Mouse (Mus musculus): ENCODE results near the gene Trcg1. TPM values are rescaled to one million over a fixed set of nuclear protein-coding genes. Genes with fewer than 3 reads are reported as not detected.

Gene Trcg1
- polyA plus RNA-seq, 1 experiment from 2014 or later = not detected

DNA sequence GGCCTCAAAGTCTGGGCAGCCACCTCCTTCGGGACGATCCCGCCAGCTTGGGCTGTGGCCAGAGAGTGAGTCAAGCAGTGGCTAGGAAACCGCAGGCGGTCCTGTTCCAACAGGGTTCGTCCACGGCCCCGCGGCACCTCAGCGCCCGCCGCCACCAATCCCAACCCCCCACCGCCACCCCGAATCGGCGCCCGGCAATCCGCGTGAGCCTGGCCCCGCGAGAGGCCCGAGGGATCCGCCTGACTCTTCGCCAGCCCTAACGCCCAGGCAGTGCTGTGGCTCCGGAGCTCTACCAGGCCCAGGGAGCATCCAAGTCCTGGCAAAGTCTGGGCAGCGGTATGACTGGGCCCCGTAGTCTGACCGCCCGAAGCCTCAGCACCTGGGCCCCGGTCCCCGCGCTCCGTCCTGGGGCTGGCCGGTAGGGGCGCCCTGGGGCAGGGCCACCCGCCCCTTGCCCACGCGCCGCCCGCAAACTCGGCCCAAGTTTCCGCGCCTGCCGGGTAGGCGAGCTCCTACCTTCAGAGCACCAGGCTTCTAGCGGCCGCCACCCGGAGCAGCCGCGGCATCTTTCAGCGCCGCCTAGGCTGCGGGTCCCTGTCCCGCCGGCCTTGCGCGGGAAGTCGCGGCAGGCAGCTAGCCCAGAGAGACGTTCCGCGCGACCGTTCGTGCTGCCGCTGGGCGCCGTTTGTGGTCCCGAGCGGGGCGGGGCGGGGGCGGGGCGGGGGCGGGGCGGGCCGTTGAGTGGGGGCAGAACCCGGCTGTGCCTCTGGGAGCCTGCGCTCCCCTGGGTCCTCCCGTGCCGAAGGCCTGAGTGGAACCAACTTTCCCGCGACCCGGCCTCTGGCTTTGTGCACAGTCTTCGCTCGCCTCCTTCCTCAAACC is 25.8 kb downstream of the Trcg1 start, which contains the start of gene 1700017B05Rik:
1700017B05Rik (minus strand) TSS at position 700 of the 882 bp plus-strand sequence.
- H3K4me3 ChIP-seq (ENCODE audit: low read depth, low read length) = peak within 1 kb of the TSS; percentile 85
- H3K4me2 ChIP-seq (ENCODE audit: low read depth, severe bottlenecking) = peak within 1 kb of the TSS; percentile 97
- H3K27ac ChIP-seq (replicated peaks; ENCODE audit: low read depth, low read length) = 0 out of 2 replicates have a peak within 1 kb of the TSS, but pooled peaks have one; percentile 18
- peak; percentile 61; the same call in 1 of the 2 replicates for ATAC-seq (ENCODE audit: insufficient number of reproducible peaks, low FRiP score, low TSS enrichment, low read depth)
- H3K27me3 ChIP-seq (ENCODE audit: control insufficient read depth, insufficient read depth, low read length) = no peaks in the 10 kb centered on the region
- peak; percentile 85 for DNase-seq (ENCODE audit: low spot score)
- no peaks in the 10 kb centered on the region for H3K9me3 ChIP-seq (ENCODE audit: control insufficient read depth, low read length)
- peaks cover 18% of the 10 kb centered on the region for H3K4me1 ChIP-seq (ENCODE audit: control insufficient read depth, insufficient read depth, low read length)
- under 1% methylated on average over 69 of the region's 87 CpGs for WGBS
- H3K9ac ChIP-seq (ENCODE audit: low read length) = peak within 1 kb of the TSS; percentile 84
- peaks cover 3% of the 10 kb centered on the region for H3K36me3 ChIP-seq (ENCODE audit: control insufficient read depth, insufficient read depth, low read length)

DNA sequence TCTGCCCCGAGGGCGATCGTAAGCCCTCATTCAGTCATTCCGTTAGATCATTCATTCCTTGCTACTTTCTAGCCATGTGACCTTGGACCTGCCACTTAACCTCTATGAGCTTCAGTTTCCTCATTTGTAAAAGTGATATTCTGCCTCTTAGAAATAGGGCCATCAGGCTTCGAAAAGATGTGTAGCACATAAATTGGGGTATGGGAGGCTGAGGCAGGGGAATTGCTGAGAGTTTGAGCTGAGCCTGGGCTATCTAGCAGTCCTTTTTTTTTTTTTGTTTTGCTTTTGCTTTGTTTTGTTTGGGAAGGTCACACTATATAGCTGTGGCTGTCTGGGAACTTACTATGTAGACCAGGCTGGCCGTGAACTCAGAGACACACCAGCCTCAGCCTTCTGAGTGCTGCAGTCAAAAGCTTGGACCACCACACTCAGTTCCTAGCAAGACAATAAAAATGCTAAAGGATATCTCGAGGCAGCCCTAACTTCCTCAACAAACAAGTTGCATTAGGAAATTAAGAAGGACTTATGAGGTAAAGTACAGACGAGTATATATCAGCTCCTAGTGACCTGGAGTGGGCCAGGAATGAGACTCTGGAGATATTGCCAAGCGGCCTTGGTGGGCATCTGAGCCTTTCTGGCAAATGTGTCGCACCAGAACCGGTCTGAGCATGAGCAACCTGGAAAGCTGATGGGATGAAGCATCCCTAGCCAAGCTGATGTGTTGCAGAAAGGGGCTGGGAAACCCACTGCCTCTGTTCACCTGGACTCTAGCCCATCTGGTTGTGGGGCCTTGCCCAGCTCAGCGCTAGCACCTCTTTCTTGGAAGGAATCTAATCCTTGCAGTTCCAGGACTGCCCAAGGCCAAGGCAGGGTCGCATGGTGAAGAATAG is 26.7 kb downstream of the Trcg1 start:
- Histone ChIP-seq H3K4me2 (ENCODE audit: low read depth, severe bottlenecking) (peak overlapping the region; percentile 97), H3K9ac (ENCODE audit: low read length) (peak overlapping the region; percentile 84), H3K27ac (replicated peaks; ENCODE audit: low read depth, low read length) (no peak overlapping the region), H3K4me3 (ENCODE audit: low read depth, low read length) (peak overlapping the region; percentile 85), H3K36me3 (ENCODE audit: control insufficient read depth, insufficient read depth, low read length) (peaks cover under 1% of the 10 kb centered on the region), H3K9me3 (ENCODE audit: control insufficient read depth, low read length) (no peaks in the 10 kb centered on the region), H3K4me1 (ENCODE audit: control insufficient read depth, insufficient read depth, low read length) (peaks cover 20% of the 10 kb centered on the region), H3K27me3 (ENCODE audit: control insufficient read depth, insufficient read depth, low read length) (no peaks in the 10 kb centered on the region)
- ATAC-seq (ENCODE audit: insufficient number of reproducible peaks, low FRiP score, low TSS enrichment, low read depth) (no peak), DNase-seq (ENCODE audit: low spot score) (no peak)
- 50% methylated on average over 13 of the region's 13 CpGs for WGBS

DNA sequence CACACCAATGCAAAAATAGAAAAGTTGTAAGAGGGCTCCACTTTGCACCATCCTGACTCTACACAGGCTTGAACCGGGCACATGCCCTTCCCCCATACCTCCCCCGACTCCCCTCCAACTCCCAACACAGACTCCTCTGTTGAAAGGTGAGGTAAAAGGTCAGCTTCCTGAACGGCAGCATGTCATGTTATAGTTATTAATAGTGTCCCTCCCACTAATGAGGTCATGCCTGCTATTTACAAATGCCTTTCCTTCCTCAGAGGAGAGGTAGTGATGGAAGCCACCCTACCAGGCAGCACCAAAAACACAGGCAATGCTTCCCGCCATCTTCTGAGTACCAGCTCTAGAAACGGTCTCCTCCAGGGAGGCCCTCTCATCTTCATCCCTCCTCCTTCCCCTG is 28.8 kb downstream of the Trcg1 start:
- Histone ChIP-seq H3K4me1 (ENCODE audit: control insufficient read depth, insufficient read depth, low read length) (peaks cover 23% of the 10 kb centered on the region), H3K27me3 (ENCODE audit: control insufficient read depth, insufficient read depth, low read length) (no peaks in the 10 kb centered on the region)

DNA sequence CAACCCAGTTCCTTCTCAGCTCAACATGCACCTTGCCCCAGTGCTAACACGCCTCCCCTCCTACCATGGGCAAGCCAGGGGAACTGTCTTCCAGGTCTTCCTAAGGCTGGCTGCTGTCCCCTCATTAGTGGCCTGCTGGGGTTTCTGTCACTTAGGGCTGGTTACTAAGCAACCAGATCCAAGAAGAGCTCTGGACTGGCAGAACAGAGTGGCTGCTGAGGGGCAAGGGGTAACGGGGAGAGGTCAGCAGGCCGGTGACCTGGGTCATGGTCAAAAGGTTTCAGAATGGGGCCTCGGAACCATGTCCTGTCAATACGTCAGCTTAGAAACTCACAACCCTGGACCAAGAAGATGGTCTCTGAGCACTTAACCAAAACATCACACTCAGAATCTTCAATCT is 31.1 kb downstream of the Trcg1 start:
- Histone ChIP-seq H3K27me3 (ENCODE audit: control insufficient read depth, insufficient read depth, low read length) (no peaks in the 10 kb centered on the region), H3K27ac (replicated peaks; ENCODE audit: low read depth, low read length) (no peak overlapping the region), H3K4me3 (ENCODE audit: low read depth, low read length) (no peak overlapping the region), H3K4me2 (ENCODE audit: low read depth, severe bottlenecking) (no peak overlapping the region), H3K9ac (ENCODE audit: low read length) (no peak overlapping the region), H3K9me3 (ENCODE audit: control insufficient read depth, low read length) (no peaks in the 10 kb centered on the region), H3K4me1 (ENCODE audit: control insufficient read depth, insufficient read depth, low read length) (peaks cover 32% of the 10 kb centered on the region), H3K36me3 (ENCODE audit: control insufficient read depth, insufficient read depth, low read length) (no peaks in the 10 kb centered on the region)
- DNase-seq (ENCODE audit: low spot score) (no peak), ATAC-seq (ENCODE audit: insufficient number of reproducible peaks, low FRiP score, low TSS enrichment, low read depth) (no peak)
- 19% methylated on average over 5 of the region's 5 CpGs for WGBS

More for the DNA sequence above, 28.8 kb downstream of the Trcg1 start:
- ATAC-seq (ENCODE audit: insufficient number of reproducible peaks, low FRiP score, low TSS enrichment, low read depth) (no peak), DNase-seq (ENCODE audit: low spot score) (no peak)
- Histone ChIP-seq H3K4me2 (ENCODE audit: low read depth, severe bottlenecking) (no peak overlapping the region), H3K27ac (replicated peaks; ENCODE audit: low read depth, low read length) (no peak overlapping the region), H3K9me3 (ENCODE audit: control insufficient read depth, low read length) (no peaks in the 10 kb centered on the region), H3K4me3 (ENCODE audit: low read depth, low read length) (no peak overlapping the region), H3K36me3 (ENCODE audit: control insufficient read depth, insufficient read depth, low read length) (no peaks in the 10 kb centered on the region), H3K9ac (ENCODE audit: low read length) (no peak overlapping the region)
- 20% methylated on average over 5 of the region's 5 CpGs for WGBS

DNA sequence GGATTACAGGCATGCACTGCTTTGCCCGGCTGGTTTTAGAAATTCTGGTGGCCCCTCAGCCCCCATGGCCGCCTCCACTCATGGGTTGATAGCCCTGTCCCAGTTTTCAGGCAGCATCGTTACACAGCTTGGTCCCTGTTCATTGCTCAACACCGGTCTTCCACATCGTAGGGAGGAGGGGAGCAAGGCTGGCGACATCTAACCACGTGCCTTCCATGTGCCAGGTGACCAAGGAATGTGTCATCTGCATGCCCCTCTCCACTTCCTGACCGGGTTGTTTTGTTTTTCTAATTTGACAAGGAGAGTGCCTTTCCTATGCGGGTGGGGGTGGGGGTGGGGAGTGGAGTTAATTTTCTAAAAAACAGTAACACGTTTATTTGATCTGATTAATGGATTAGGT is 31.7 kb downstream of the Trcg1 start:
- Histone ChIP-seq H3K36me3 (ENCODE audit: control insufficient read depth, insufficient read depth, low read length) (no peaks in the 10 kb centered on the region), H3K4me3 (ENCODE audit: low read depth, low read length) (no peak overlapping the region), H3K9me3 (ENCODE audit: control insufficient read depth, low read length) (no peaks in the 10 kb centered on the region), H3K4me2 (ENCODE audit: low read depth, severe bottlenecking) (no peak overlapping the region), H3K4me1 (ENCODE audit: control insufficient read depth, insufficient read depth, low read length) (peaks cover 32% of the 10 kb centered on the region), H3K9ac (ENCODE audit: low read length) (no peak overlapping the region), H3K27ac (replicated peaks; ENCODE audit: low read depth, low read length) (no peak overlapping the region), H3K27me3 (ENCODE audit: control insufficient read depth, insufficient read depth, low read length) (no peaks in the 10 kb centered on the region)
- ATAC-seq (ENCODE audit: insufficient number of reproducible peaks, low FRiP score, low TSS enrichment, low read depth) = no peak
- 11% methylated on average over 10 of the region's 10 CpGs for WGBS
- no peak for DNase-seq (ENCODE audit: low spot score)

DNA sequence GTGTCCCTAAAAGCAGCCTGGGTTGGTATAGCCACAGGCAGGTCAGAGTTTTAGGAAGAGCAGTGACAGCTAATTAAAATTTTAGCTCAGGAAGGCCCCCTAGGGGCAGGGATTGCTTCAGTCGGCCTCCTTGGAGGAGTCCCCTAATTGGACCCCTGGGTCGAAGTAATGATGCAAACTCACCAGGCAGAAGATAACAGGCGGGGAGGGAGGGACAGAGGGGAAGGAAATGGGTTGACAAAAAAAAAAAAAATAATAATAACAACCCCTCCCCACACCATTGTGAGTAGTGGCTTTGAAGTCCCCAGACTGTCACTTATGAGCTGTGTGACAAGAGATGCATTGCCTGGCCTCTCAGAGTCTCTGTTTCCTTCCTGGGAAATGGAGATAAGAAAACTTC is 32.2 kb downstream of the Trcg1 start:
- DNase-seq (ENCODE audit: low spot score) (no peak), ATAC-seq (ENCODE audit: insufficient number of reproducible peaks, low FRiP score, low TSS enrichment, low read depth) (no peak)
- Histone ChIP-seq H3K9me3 (ENCODE audit: control insufficient read depth, low read length) (no peaks in the 10 kb centered on the region), H3K9ac (ENCODE audit: low read length) (no peak overlapping the region), H3K4me1 (ENCODE audit: control insufficient read depth, insufficient read depth, low read length) (peaks cover 32% of the 10 kb centered on the region), H3K27me3 (ENCODE audit: control insufficient read depth, insufficient read depth, low read length) (no peaks in the 10 kb centered on the region), H3K36me3 (ENCODE audit: control insufficient read depth, insufficient read depth, low read length) (no peaks in the 10 kb centered on the region), H3K4me2 (ENCODE audit: low read depth, severe bottlenecking) (no peak overlapping the region), H3K4me3 (ENCODE audit: low read depth, low read length) (no peak overlapping the region), H3K27ac (replicated peaks; ENCODE audit: low read depth, low read length) (no peak overlapping the region)
- 3% methylated on average over 3 of the region's 3 CpGs for WGBS

DNA sequence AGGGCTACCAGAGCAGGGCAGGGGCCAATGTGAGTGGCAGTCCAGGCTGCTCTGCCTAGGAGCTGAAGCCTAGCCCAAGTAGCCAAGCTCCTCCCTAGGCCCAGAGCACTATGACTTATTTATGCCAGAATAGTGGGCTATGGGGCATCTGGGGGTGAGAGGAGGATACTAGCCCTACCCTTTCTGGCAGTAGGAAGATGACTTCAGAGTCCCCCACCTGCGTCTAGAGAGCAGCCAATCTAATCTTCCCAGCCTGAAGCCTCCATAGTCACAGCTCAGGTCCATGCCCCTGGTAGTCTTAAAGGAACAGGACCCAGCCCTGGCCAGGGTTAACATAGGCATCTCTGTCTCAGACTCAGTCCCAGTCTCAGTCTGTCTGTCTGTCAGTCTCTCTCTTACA is 33.0 kb downstream of the Trcg1 start:
- Histone ChIP-seq H3K9me3 (ENCODE audit: control insufficient read depth, low read length) (no peaks in the 10 kb centered on the region), H3K4me2 (ENCODE audit: low read depth, severe bottlenecking) (no peak overlapping the region), H3K9ac (ENCODE audit: low read length) (no peak overlapping the region), H3K27ac (replicated peaks; ENCODE audit: low read depth, low read length) (no peak overlapping the region), H3K4me1 (ENCODE audit: control insufficient read depth, insufficient read depth, low read length) (peaks cover 32% of the 10 kb centered on the region), H3K4me3 (ENCODE audit: low read depth, low read length) (no peak overlapping the region), H3K27me3 (ENCODE audit: control insufficient read depth, insufficient read depth, low read length) (no peaks in the 10 kb centered on the region), H3K36me3 (ENCODE audit: control insufficient read depth, insufficient read depth, low read length) (no peaks in the 10 kb centered on the region)
- DNase-seq (ENCODE audit: low spot score) (no peak), ATAC-seq (ENCODE audit: insufficient number of reproducible peaks, low FRiP score, low TSS enrichment, low read depth) (no peak)
- 24% methylated on average over 1 of the region's 1 CpGs for WGBS

DNA sequence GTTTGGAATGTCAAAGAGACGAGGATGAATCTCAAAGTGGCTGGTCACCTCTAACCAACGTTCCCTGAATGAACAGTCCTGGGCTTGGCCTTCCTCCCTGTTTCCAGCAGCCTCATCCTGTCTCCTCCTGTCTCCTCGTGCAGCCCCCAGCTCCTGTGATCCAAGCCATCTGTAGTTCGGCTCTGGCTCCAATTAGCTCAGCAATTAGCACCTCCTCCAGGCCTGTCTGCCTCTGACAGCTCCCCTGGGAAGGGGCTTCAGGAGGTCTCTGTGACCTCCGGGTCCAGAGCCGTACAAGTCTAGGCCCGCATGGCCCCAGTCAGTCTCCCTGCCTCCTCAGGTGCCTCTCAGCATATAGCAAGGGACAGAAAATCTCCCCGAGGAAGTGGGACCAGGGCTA is 34.0 kb downstream of the Trcg1 start:
- no peak overlapping the region for H3K4me3 ChIP-seq (ENCODE audit: low read depth, low read length)
- H3K9me3 ChIP-seq (ENCODE audit: control insufficient read depth, low read length) = no peaks in the 10 kb centered on the region
- no peaks in the 10 kb centered on the region for H3K27me3 ChIP-seq (ENCODE audit: control insufficient read depth, insufficient read depth, low read length)
- 3% methylated on average over 8 of the region's 8 CpGs for WGBS
- no peak overlapping the region for H3K27ac ChIP-seq (replicated peaks; ENCODE audit: low read depth, low read length)
- no peak overlapping the region for H3K9ac ChIP-seq (ENCODE audit: low read length)
- H3K4me1 ChIP-seq (ENCODE audit: control insufficient read depth, insufficient read depth, low read length) = peaks cover 32% of the 10 kb centered on the region
- H3K4me2 ChIP-seq (ENCODE audit: low read depth, severe bottlenecking) = no peak overlapping the region
- ATAC-seq (ENCODE audit: insufficient number of reproducible peaks, low FRiP score, low TSS enrichment, low read depth) = no peak
- no peak for DNase-seq (ENCODE audit: low spot score)
- no peaks in the 10 kb centered on the region for H3K36me3 ChIP-seq (ENCODE audit: control insufficient read depth, insufficient read depth, low read length)

Measured in limb, embryonic 11.5 days (tissue).